ENCODE assay signal across 8 mouse cellular contexts in genomic region chr7:44848561-44849415, GRCm38 (mm10). TPM values are rescaled to one million over a fixed set of nuclear protein-coding genes. Genes with fewer than 3 reads are reported as not detected.
DNase-seq lines count a peak whose midpoint lies in the region; ATAC-seq and TF ChIP-seq lines count a peak whose summit lies in the region.

Akt1s1 (plus strand) TSS chr7:44848991.
Tbc1d17 (minus strand) TSS chr7:44849079.

- H3K4me1 ChIP-seq in G1E (ENCODE audit: insufficient read depth, low read depth, low read length): peaks cover 60% of the 10 kb centered on the region
- peaks cover 25% of the 10 kb centered on the region for H3K4me1 ChIP-seq in forebrain, embryonic 16.5 days (replicated peaks; ENCODE audit: control insufficient read depth, insufficient read depth, low read length)
- peaks cover 12% of the 10 kb centered on the region for H3K4me1 ChIP-seq in lung, embryonic 14.5 days (ENCODE audit: insufficient read depth)
- H3K4me1 ChIP-seq in olfactory bulb, adult 2 months (ENCODE audit: control insufficient read depth, insufficient read depth, low read length): peaks cover 30% of the 10 kb centered on the region
- H3K4me1 ChIP-seq in thymus, adult 2 months (replicated peaks; ENCODE audit: control insufficient read depth, insufficient read depth, low read length): peaks cover 21% of the 10 kb centered on the region

- peak; percentile 45 for TF ChIP-seq POLR2A in olfactory bulb, adult 2 months (IDR thresholded peaks at IDR 0.05; ENCODE audit: insufficient read depth, low read depth, low read length)
- TF ChIP-seq POLR2A in thymus, adult 2 months (IDR thresholded peaks at IDR 0.05; ENCODE audit: control insufficient read depth, extremely low read depth, insufficient read depth, low read length, poor library complexity): no peak

- H3K36me3 ChIP-seq in G1E (replicated peaks): peaks cover 77% of the 10 kb centered on the region
- H3K36me3 ChIP-seq in forebrain, embryonic 16.5 days (ENCODE audit: control insufficient read depth, insufficient read depth): peaks cover 15% of the 10 kb centered on the region
- peaks cover 53% of the 10 kb centered on the region for H3K36me3 ChIP-seq in lung, embryonic 14.5 days (ENCODE audit: insufficient read depth)
- H3K36me3 ChIP-seq in thymus, adult 2 months (ENCODE audit: control insufficient read depth, insufficient read depth, low read length): peaks cover 14% of the 10 kb centered on the region

- peak within 1 kb of the TSS; percentile 74 for H3K4me2 ChIP-seq in forebrain, embryonic 16.5 days (ENCODE audit: low read length)
- peak within 1 kb of the TSS; percentile 76 for H3K4me2 ChIP-seq in lung, embryonic 14.5 days

- H3K9ac ChIP-seq in forebrain, embryonic 16.5 days (replicated peaks; ENCODE audit: low read depth, low read length): peak within 1 kb of the TSS; percentile 80
- H3K9ac ChIP-seq in lung, embryonic 14.5 days: peak within 1 kb of the TSS; percentile 84

- peak within 1 kb of the TSS; percentile 95 for H3K4me3 ChIP-seq in G1E (ENCODE audit: low read depth, low read length)
- H3K4me3 ChIP-seq in forebrain, embryonic 16.5 days (replicated peaks; ENCODE audit: low read length): peak within 1 kb of the TSS; percentile 71
- peak within 1 kb of the TSS; percentile 76 for H3K4me3 ChIP-seq in layer of hippocampus, adult 2 months
- peak within 1 kb of the TSS; percentile 83 for H3K4me3 ChIP-seq in lung, embryonic 14.5 days (ENCODE audit: low read depth, low read length)
- peak within 1 kb of the TSS; percentile 90 for H3K4me3 ChIP-seq in olfactory bulb, adult 2 months (ENCODE audit: insufficient read depth, low read depth, low read length)
- peak within 1 kb of the TSS; percentile 79 for H3K4me3 ChIP-seq in thymus, adult 2 months (ENCODE audit: control insufficient read depth, insufficient read depth, low read length)

- peak within 1 kb of the TSS; percentile 99 for H3K27ac ChIP-seq in forebrain, embryonic 16.5 days (ENCODE audit: low read length)
- peak within 1 kb of the TSS; percentile 99 for H3K27ac ChIP-seq in layer of hippocampus, adult 2 months
- peak within 1 kb of the TSS; percentile 98 for H3K27ac ChIP-seq in lung, embryonic 14.5 days (ENCODE audit: low read depth)
- peak within 1 kb of the TSS; percentile 99 for H3K27ac ChIP-seq in olfactory bulb, adult 2 months (ENCODE audit: insufficient read depth, low read depth, low read length)
- H3K27ac ChIP-seq in thymus, adult 2 months (ENCODE audit: control insufficient read depth, insufficient read depth, low read length): peak within 1 kb of the TSS; percentile 88

- no peak for TF ChIP-seq CTCF in G1E (IDR thresholded peaks at IDR 0.05; ENCODE audit: low read depth, low read length)
- TF ChIP-seq CTCF in layer of hippocampus, adult 2 months (conservative IDR thresholded peaks at IDR 0.05): no peak
- no peak for TF ChIP-seq CTCF in lung, embryonic 14.5 days (IDR thresholded peaks at IDR 0.05; ENCODE audit: low read depth)
- peak; percentile 4; the same call in 1 of the 2 replicates for TF ChIP-seq CTCF in olfactory bulb, adult 2 months (IDR thresholded peaks at IDR 0.05; ENCODE audit: insufficient read depth, low read depth, low read length)
- peak; percentile 46; the same call in 1 of the 2 replicates for TF ChIP-seq CTCF in thymus, adult 2 months (IDR thresholded peaks at IDR 0.05; ENCODE audit: borderline replicate concordance, control insufficient read depth, extremely low read depth, insufficient read depth, low read length, poor library complexity)

- peaks cover 2% of the 10 kb centered on the region for H3K9me3 ChIP-seq in G1E (replicated peaks)
- no peaks in the 10 kb centered on the region for H3K9me3 ChIP-seq in forebrain, embryonic 16.5 days (ENCODE audit: control insufficient read depth, low read length)
- H3K9me3 ChIP-seq in lung, embryonic 14.5 days (ENCODE audit: low read depth, low read length): no peaks in the 10 kb centered on the region

- under 1% methylated on average over 54 of the region's 54 CpGs for WGBS in forebrain, embryonic 16.5 days
- WGBS in lung, embryonic 14.5 days: under 1% methylated on average over 54 of the region's 54 CpGs
- 0% methylated on average over 54 of the region's 54 CpGs for WGBS in olfactory bulb, adult 2 months
- WGBS in thymus, adult 2 months: under 1% methylated on average over 54 of the region's 54 CpGs

- intact Hi-C loops in heart, postnatal 36 days (cut with DNase I): no loop called here

- DNase-seq in G1E (ENCODE audit: low spot score): peak; percentile 70
- peak; percentile 99 for DNase-seq in cerebellum, adult 18-20 months
- peak; percentile 98 for DNase-seq in heart, postnatal 36 days
- DNase-seq in layer of hippocampus, adult 2 months (ENCODE audit: low spot score in 2 of 2): peak; percentile 100
- peak; percentile 99 for DNase-seq in lung, embryonic 14.5 days
- peak; percentile 98 for DNase-seq in thymus, adult 2 months

- no peaks in the 10 kb centered on the region for H3K27me3 ChIP-seq in G1E (ENCODE audit: insufficient read depth, low read length)
- no peaks in the 10 kb centered on the region for H3K27me3 ChIP-seq in forebrain, embryonic 16.5 days (replicated peaks; ENCODE audit: control insufficient read depth, insufficient read depth, low read length)
- no peaks in the 10 kb centered on the region for H3K27me3 ChIP-seq in lung, embryonic 14.5 days (ENCODE audit: insufficient read depth, low read length)
- H3K27me3 ChIP-seq in thymus, adult 2 months (ENCODE audit: control insufficient read depth, insufficient read depth, low read length): no peaks in the 10 kb centered on the region

- ATAC-seq in G1E (ENCODE audit: extremely low read depth, insufficient number of reproducible peaks, low FRiP score, poor library complexity, severe bottlenecking): peak; percentile 75
- peak; percentile 87 for ATAC-seq in forebrain, embryonic 16.5 days
- ATAC-seq in lung, embryonic 14.5 days (ENCODE audit: insufficient read depth): peak; percentile 84

RNA-seq across cellular contexts. Expression of gene Akt1s1, which starts in this region (rescaled TPM):
- total RNA-seq in G1E (2014; fragmentation: Nextera tagmentation) (13.3 and 14.4 TPM in 2 replicates), G1E (2017) (23.7 and 32.5 TPM in 2 replicates)
- 290 and 566 TPM in 2 replicates for polyA plus RNA-seq in G1E (2012)
- polyA plus RNA-seq in forebrain, embryonic 16.5 days (2015; fragmentation: Nextera tagmentation; extraction: Ambion mirVana): 103 and 110 TPM in 2 replicates
- 10 to 100 TPM; 73.6 to 75.4 TPM for total RNA-seq in heart, postnatal 36 days (2021)
- 10 to 100 TPM; 76.7 to 84.3 TPM for total RNA-seq in layer of hippocampus, adult 2 months (2021)
- polyA plus RNA-seq in lung, embryonic 14.5 days (2014; fragmentation: Nextera tagmentation; extraction: Ambion mirVana): 61.9 and 76.9 TPM in 2 replicates
- polyA plus RNA-seq in olfactory bulb, adult 2 months (2012; ENCODE audit: insufficient read depth, insufficient read length, low replicate concordance, missing spikeins): not detected in 2 replicates
- 91.4 and 120 TPM in 2 replicates for polyA plus RNA-seq in thymus, adult 2 months (2012; rRNA removed)

RNA-seq across cellular contexts. Expression of gene Tbc1d17, which starts in this region (rescaled TPM):
- total RNA-seq in G1E (2014; fragmentation: Nextera tagmentation) (32.3 and 33.5 TPM in 2 replicates), G1E (2017) (25.7 and 33.5 TPM in 2 replicates)
- polyA plus RNA-seq in G1E (2012): 65.4 and 75.7 TPM in 2 replicates
- 121 and 122 TPM in 2 replicates for polyA plus RNA-seq in forebrain, embryonic 16.5 days (2015; fragmentation: Nextera tagmentation; extraction: Ambion mirVana)
- total RNA-seq in heart, postnatal 36 days (2021): 10 to 100 TPM; 58.1 to 59.1 TPM
- 10 to 100 TPM; 69.0 to 81.3 TPM for total RNA-seq in layer of hippocampus, adult 2 months (2021)
- polyA plus RNA-seq in lung, embryonic 14.5 days (2014; fragmentation: Nextera tagmentation; extraction: Ambion mirVana): 60.1 and 73.7 TPM in 2 replicates
- polyA plus RNA-seq in olfactory bulb, adult 2 months (2012; ENCODE audit: insufficient read depth, insufficient read length, low replicate concordance, missing spikeins): not detected in 2 replicates
- 138 and 151 TPM in 2 replicates for polyA plus RNA-seq in thymus, adult 2 months (2012; rRNA removed)

Comparison
In these comparisons a context has a peak if more than half of its experiments do, and no peak if none do; other contexts are left out.
1. Peak in every context shown above with its lines: DNase-seq, ATAC-seq, H3K4me3 ChIP-seq and H3K27ac ChIP-seq.
2. CTCF ChIP-seq: peak in olfactory bulb, adult 2 months (single experiment) and thymus, adult 2 months (single experiment); none in G1E (single experiment), layer of hippocampus, adult 2 months (single experiment) and lung, embryonic 14.5 days (single experiment).